Mouse (Mus musculus) induced T-regulatory cell, adult 2 months (primary cell): Measurements from ENCODE around the gene Gm609.
"Not testable (repeated sequence)": the region's sequence is repeated elsewhere in the genome, so short reads cannot be mapped to it uniquely, and the experiment has no call there.

ENCODE experiments used
- DNase-seq: peaks from one replicate; pipeline ENCODE4 v3.0.0-alpha.2; 2012; ENCODE audit warnings: low read depth

Gm609 gene

DNA sequence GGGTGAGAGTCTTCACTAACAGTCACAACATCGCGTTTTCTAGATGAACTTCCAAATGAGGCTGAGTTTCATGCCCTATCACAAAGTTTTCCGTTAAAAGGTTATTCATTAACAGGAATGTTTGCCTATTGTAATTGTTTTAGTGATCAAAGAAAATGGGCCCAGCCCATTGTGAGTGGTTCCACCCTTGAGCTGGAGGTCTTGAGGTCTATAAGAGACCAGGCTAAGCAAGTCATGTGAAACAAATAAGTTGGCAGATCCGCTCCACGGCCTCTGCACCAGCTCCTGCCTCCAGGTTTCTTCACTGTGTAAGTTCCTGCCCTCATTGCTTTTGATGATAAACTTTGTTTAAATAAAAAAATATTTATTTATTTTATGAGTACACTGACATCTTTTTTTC is at the start of gene Gm609:
Gm609 (minus strand) TSS at position 43 of the 400 bp plus-strand sequence.
- no peak for DNase-seq

DNA sequence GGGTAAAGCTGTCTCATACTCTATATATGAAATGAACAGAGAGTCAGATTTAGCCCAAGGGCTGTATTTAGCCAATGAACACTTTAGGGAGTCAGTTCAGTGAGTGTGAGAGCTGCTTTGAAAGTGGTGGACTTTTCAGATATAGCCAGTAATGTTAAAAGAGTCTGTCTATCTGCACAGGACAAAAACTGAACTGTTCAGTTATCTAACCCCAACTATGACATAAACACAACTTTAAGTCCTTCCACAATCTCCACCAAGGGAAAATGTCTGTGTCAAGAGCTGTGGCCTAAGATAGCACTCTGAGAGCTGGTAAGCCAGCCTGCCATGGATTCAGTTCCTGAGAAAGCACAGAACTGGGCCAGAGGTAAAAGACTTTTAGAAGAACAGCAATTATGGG is 49.3 kb upstream of the Gm609 start:
- DNase-seq, result no peak

DNA sequence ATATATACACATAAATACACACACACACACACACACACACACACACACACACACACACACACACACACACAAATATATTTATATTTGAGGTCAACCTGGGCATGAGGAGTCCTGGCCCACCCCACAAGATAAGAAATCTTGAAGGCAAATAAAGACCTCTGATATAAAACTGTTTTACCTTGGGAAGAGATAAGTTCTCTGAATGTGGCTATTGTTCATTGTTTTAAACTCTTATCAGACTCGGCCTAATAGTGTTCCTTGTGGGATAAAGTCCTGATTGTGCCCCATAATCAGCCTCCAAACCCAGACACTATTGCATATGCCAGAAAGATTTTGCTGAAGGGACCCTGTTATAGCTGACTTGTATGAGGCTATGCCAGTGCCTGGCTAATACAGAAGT is 45.6 kb upstream of the Gm609 start:
- DNase-seq, result not testable (repeated sequence)

DNA sequence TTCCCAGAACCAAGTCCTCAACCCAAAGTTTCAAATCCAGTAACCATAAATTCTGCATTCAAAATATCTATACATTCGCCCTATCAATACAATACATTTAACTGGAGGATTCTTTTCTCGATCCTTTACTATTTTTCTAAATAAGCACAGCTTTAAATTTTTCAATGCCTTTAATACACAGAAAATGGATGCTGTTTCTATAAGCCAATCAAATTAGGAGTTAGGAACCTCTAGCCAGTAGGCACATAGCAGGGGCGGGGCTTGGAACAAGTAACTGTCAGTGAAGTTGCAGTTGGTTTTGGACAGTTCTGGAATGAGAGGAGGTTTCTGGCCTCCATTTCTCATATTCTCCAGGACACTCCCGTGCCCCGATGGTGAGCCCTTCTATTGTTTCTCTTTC is 42.2 kb upstream of the Gm609 start, which contains the start of gene Slc9c1:
Slc9c1 (plus strand) TSS at position 301 of the 400 bp plus-strand sequence.
- DNase-seq, result no peak

DNA sequence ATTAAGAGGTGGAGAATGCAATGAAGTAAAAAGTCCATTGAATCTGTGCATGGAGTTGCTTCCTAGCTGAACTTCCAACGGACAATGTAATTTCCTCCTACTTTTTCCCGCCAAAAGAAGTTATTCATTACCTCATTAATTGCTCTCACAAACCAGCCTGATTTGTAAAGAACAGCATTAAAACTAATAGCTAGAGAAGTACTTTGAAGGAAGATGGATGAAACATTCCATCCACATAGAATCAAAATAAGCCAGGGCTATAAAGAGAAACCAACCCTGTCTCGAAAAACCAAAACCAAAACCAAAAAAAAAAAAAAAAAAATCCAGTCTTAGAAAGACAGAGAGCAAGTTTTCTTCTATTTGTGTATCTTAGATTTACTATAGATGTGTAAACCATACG is 39.2 kb upstream of the Gm609 start, which contains the start of gene Gm17783:
Gm17783 (minus strand) TSS at position 101 of the 400 bp plus-strand sequence.
- DNase-seq, result no peak

DNA sequence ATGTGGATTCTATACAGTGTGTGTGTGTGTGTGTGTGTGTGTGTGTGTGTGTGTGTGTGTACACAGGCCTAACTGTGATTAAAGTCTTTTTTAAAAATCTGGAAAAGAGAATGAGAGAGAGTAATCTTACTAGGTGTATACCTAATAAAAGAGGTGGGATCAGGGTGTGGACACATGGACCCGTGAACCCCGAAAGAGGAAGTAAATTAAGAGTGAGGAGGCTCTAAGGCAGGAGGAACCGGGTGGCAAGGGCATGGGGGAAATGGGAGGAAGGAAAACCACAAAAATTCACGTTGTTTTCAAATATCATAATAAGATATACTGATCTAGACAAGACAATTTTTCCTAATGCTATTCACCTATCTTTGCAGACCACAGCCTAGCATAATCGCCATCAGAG is 32.8 kb upstream of the Gm609 start:
- DNase-seq, result no peak

DNA sequence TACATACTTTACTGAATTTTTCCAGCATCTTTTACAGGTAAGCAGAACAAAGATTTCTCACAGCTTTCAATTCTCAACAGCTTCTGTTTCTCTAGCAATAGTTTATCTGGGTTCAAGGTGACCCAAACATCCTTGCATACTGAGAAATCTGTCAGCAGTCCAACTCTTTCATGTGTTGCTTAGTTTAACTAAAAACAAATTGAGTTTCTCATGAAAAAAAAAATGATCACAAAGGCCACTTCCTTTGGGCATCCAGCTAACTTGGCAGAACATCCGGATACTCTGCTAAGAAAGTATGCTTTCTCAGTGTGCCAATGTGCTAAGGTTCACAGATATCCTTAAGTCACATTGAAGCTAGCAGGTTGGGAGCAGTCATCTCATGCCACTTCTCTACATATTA is 2.6 kb upstream of the Gm609 start:
- no peak for DNase-seq

DNA sequence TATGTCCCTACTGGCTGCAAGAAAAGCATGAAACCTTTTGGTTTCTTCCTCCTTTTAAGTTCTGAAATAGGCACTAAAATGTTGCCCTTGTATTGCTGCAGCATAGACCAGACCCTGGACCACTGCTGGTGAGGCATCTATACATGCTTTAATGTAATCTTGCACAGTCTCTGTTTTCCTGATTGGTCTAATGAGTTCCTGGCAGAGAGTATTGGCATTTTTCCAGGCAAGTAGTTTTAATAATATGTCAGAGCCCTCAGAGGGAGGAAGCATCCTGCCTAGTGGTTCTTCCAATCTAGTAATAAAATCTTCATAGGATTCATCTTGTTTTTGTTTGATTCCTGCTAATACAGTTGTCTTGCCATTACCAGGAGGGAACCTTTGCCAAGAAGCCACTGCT is 15.8 kb downstream of the Gm609 start:
- DNase-seq, result no peak

DNA sequence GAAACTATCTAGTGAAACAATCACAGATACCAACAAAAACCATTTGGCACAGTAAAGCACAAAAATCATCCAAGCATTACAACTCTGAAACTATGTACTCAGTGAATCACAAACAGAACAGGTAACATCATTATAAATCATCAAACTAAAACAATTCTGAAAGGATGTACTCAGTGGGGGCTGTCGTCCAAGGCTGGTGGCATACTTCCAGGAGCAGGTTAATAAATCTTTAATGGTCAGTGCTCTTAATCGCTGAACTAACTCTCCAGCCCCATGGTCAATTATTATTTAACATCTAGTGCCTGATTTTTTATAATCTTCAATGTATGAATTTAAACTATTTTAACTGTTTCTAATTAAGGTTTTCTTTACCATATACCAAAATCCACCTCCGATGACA is 20.9 kb downstream of the Gm609 start:
- DNase-seq, result not testable (repeated sequence)

DNA sequence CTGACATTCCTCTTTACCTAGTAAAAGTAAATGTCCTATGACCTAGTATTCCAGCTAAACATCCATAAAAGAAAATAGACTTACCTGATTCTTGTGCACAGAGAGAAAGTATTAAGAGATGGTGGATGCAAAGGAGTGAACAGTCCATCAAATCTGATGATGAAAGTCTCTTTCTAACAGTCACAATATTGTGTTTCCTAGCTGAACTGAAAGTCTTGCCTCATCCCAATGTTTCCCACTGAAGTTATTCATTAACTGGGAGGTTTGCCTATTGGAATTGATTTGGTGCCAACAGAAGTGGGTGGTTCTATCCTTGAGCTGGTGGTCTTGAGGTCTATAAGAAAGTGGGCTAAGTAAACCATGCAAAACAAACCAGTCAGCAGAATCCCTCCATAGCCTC is 38.0 kb downstream of the Gm609 start:
- DNase-seq, result no peak

DNA sequence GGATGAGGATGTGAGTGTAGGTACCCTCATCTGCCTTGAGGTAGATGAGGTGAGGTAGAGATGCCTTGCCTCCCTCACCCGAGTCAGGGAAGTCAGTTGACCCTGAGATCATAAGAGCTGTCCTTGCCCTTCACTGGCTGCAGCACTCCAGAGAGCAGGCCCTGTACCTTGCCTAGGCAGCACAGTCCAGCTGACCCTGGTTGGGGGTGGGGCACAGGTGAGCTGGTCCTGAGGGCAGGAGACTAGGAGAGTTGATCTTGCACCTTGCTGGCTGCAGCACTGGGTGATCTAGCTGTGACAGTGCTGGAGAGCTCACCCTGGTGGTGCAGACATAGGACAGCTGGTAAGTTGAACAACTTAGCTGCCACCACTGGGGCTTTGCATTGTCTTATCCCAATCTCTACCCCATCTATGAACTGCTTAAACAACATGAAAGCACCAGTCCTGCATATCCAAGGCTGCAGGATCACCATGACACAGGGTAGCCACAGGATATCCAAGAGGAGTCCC is 55.5 kb downstream of the Gm609 start:
- no peak for DNase-seq

DNA sequence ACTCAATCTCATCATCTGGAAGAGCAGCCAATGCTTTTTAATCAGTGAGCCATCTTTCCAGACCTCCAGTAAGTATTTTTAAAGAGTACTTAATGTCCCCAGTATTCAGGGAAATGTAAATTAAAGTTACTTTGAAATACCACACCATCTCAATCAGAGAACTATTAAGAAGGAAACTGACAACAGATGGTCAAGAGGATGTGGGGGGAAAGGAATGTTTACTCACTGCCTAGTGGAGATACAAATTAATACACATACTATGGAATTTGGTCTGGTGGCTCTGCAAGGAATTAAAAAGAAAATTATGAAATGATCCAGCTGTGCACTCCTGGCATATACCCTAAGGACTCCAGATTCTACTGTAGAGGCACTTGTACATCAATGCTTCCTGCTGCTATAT is 57.2 kb downstream of the Gm609 start:
- no peak for DNase-seq

DNA sequence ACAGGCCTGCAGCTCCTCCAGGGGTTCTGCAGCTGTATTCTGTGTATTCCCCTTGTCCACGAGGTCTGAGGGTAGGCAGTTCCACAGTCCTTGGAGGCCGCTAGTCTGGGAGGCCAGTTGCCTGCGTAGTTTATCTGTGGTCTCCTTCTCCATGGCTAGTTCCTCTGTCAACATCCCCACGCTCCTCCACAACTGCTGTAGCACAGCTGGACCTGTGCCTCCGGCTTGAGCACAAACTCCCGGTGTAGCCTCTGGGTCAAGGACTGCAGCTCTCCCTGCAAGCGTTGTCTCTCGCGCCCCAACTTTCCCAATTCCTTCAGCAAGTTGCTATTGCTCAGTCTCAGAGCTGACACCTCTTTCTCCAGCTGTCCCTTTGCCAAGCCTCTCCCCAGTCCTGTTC is 65.1 kb downstream of the Gm609 start:
- no peak for DNase-seq

DNA sequence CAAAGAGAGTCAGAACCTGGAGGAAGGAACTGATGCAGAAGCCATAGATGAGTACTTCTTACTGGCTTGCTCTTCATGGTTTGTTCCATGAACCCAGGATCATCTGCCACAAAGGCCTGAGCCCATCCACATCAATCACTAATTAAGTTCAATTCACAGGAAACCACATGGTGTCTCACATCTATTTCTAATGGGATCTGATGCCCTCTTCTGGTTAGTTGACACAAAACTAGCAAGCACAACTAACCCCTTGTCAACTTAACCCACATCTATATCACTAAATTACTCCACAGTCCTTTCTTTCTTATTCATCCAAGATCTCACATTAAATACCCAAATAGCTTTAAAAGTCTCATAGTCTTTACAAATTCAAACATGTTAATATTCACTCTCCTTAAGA is 79.3 kb downstream of the Gm609 start:
- DNase-seq, result peak; percentile 74

DNA sequence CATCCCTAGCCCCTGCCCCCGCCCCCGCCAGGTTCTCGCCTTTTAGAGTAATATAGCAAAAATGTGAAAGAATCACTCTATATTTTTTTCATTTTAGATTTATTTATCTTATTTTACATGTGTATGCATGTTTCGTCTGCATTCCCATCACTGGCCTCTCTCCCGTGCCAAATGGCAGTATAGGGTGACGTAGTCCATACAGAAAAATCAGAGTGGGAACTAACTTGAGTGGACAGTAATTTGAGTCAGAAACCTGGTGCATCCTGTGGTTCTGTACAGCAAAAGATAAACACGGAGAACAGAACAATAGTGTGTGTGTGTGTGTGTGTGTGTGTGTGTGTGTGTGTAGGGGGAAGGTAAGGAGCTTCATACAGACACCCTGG is 83.7 kb downstream of the Gm609 start:
- not testable (repeated sequence) for DNase-seq

DNA sequence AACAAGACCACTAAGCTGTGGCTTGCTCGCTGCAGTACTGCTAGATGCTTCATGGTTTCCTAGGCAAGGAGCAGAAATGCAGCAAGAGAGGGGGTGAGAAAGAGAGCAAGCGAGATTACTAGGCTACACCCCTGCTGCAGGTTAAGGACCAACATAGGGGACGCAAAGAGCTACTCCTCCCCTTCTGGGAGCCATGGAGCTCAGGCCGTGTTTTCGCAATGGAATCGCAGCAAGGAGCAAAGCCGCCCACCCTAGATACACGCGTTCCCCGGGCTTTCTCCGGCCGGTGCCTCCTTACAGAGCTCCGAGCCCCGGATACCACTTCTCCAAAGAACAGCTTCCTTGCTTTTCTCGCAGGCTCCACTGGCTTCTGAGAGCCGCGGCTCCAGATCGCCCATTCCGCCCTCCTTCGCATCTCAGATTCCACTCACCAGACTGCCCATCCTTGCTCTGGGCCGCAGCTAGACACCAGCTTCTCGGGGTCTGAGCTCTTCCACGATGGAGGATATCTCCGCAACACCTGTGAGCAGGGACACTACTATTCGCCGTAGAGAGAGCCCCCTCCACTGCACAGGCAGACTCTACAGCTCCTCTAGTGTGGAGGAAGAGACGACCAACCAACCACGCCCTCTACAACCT is 84.2 kb downstream of the Gm609 start, which contains the start of gene Cd200:
Cd200 (minus strand) TSS at position 629 of the 639 bp plus-strand sequence.
- peak; percentile 75 for DNase-seq

DNA sequence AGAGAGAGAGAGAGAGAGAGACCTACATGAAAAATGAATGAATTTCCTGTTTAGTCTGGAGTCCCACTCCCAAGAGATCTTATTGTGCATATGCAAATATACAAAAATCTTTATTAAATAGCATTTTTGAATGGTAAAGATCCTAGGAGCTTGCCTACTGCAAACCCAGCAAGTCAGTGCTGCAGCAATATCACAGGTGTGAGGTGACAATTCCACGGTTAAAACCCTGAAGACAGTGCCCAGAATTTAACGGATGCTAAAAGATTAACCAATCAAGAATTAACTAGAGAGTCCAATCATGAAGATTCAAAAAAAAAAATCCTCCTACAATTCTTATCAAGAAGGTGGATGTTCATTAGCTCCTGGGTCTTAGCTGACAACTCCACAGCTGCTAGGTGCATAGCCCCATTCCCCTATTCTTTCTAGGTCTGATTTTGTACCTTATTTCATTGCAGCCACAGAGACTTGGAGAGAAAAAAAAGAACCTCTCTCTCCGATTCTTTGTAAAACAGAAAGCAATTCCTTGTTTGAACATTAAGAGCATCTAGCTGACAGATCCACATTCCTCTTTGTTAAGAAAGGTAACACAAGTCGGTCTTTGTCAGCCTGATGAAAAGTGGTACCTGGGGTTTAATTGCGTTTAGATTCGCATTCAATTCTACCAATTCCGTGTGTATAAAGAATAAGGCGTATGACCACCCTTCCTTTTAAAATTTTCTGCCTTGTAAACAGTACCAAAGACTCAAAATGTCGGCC is 84.9 kb downstream of the Gm609 start:
- peak; percentile 52 for DNase-seq

DNA sequence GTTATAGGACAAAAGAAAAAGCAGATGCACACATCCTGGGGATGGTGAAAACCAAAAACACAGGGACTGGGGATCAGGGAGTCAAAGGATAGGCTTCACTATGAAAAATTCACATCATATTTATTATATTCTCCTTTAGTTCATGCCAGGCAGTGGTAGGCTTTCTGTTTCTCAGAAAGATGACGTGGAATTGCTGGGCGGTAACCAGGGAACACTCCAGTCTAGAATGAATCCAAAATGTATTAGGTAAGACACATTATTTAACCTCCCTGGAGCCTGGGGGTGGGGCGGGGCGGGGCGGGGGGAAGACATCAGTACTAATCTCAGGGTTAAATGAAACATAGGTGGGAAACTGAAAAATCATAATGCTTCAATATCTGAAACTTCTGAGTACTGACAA is 85.7 kb downstream of the Gm609 start:
- no peak for DNase-seq

DNA sequence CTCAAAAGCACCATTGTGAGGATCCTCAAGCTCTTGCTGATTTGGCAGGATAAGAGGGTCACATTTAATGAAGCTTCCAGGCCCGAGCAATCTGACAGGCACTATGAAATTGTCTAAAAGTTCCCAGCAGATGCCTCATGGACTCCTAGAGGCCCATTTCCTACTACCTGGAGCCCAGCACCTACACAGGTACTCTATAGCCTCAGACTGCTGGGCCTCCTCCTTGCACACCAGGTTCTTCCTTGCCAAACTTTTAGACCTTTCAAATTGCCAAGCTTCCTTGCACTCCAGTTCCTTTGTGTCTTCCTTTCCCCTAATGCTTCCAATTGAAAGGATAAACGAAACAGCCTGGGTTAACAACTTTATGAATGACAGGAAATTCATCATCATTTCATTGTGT is 89.8 kb downstream of the Gm609 start:
- DNase-seq, result no peak

DNA sequence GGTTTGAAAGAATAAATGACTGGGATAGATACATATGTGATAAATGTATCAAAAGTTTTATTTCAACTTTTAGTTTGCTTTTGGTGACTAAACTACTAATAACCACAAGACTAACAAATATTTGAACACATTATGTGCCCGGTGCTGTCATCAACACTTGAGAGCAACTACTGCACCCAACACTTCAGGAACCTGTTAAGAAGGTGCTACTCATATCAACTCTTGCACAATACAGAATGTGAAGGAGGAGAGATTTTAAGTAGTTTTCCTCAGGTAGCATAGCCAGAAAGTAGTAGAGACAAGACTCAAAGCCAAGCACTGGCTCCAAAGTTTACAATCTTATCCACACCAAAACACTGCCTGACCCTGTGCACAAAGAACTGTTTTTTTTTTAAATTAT is 90.7 kb downstream of the Gm609 start:
- DNase-seq, result no peak

DNA sequence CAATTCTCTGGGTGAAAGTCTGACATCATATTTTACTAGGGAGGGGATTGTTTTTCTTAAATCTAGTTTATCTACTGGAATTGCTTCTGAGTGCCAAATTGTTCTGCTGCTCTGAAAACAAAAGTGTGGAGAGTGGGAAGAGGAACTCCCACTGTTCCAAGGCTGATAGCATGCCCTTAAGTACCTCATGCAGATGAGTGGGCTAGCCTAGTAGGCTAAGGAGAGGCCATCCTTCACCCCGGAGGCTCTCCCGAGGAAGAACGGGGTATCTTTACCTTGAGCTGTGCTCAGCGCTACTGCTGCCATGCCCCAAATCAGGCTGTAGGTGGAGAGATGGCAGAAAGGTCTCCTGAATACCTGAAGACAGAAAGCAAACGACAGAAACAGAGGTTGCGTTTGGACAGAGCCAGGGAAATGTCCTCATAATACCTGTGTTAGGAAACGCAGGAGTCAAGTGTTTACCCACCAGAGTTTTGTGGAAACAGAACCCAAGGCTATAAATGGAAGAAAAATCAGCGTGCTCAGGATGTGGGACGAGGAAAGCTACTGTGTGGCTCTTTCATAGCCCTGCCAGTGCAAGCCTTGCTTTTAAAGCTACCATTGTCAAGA is 92.7 kb downstream of the Gm609 start:
- DNase-seq, result no peak

DNA sequence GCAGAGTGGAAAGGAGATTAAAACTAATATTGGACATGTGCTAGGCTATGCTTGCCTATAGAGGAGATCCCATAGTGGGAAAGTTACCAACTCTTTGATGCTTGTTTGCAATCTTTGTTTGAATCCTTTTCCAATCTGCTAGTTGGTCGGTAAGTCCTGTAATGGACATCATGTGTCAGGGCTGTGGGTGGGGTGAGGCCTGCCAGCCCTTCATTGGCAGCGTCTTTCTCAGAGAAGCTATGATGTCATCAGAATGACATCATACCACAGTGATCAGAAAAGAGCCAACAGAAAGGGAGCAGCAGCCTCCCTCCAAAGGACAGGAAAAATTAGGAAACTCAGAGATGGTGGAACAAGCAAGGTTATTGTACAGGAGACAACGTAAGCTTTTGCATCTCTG is 93.4 kb downstream of the Gm609 start:
- no peak for DNase-seq

DNA sequence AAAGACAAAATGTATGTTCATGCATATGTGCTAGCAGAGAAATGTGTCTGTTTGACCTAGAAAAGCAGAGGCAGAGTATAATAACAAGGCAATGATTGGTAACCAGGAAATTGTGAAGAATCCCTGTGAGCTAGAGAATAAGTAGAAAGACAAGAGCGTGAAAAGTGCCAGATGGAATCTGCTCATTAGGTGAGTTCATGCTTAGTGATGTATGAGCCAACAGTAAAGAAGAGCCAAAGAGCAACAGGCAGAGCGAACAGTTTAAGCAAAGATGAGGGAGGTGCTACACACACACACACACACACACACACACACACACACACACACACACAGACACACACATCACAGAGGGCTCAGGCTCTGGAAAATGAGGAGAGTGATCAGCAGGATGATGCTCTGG is 95.3 kb downstream of the Gm609 start:
- DNase-seq, result no peak
